Mouse (Mus musculus): Measurements from ENCODE around the gene Chadl.

DNA sequence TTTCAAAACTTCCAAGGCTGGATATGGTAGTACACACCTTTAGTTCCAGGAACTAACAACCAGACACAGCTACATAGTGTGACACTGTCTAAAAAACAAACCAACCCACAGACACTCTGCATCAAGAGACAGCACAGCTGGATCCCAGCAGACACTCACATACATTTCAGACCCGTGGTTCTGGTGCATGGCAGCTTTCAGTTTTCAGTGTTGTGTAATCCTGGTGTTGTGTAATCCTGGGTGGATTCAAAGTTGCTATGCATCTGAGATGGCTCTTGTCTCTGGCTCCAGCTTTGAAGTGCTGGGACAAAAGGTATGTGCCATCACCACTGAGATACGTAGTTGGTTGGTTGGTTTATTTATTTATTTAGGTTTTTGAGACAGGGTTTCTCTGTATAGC is 1.4 kb upstream of the Chadl start:
- no peak for TF ChIP-seq POLR2A (IDR thresholded peaks at IDR 0.05; ENCODE audit: borderline replicate concordance, insufficient read depth, low read length)
- TF ChIP-seq CTCF (IDR thresholded peaks at IDR 0.05; ENCODE audit: borderline replicate concordance, insufficient read depth, low read depth, low read length): no peak

Measured in cerebellum, adult 2 months (tissue).